Mouse (Mus musculus): ENCODE measurements at regions not wholly inside any gene's neighbourhood (a gene's known extent, or its start where the extent isn't known, plus 50 kb on each side); places are given as distances from the start of the nearest gene placed in this dataset.
A peak's percentile ranks its signal among the peaks of the same experiment; 100 is the strongest.

DNA sequence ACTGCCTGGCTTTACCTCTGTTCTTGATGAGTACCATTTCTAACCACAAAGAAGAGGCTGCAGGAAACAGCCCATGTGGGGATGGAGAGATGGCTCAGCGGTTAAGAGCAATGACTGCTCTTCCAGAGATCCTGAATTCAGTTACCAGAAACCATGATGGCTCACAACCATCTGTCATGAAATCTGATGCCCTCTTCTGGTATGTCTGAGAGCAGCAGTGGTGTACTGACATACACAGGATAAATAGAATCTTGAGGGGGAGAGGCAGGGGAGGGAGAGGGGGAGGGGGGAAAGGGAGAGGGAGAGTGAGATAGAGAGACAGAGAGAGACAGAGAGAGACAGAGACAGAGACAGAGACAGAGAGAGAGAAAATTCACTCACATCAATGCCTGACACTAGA is 125.5 kb downstream of the Tsen15 start:
- H3K9me3 ChIP-seq (ENCODE audit: control insufficient read depth, low read length), result no peaks in the 10 kb centered on the region
- DNase-seq (ENCODE audit: low spot score) (no peak), ATAC-seq (ENCODE audit: low read depth) (no peak)
- WGBS, result 81% methylated on average over 1 of the region's 1 CpGs
- no peak overlapping the region for H3K4me3 ChIP-seq (ENCODE audit: low read depth, low read length)
- H3K27me3 ChIP-seq (replicated peaks; ENCODE audit: control insufficient read depth, insufficient read depth, low read length), result no peaks in the 10 kb centered on the region
- no peak overlapping the region for H3K9ac ChIP-seq (ENCODE audit: low read depth, low read length)
- H3K4me1 ChIP-seq (ENCODE audit: control insufficient read depth, insufficient read depth, low read length), result no peaks in the 10 kb centered on the region
- no peak overlapping the region for H3K27ac ChIP-seq (replicated peaks; ENCODE audit: low read depth, low read length)
- no peak overlapping the region for H3K4me2 ChIP-seq (ENCODE audit: low read depth, low read length)
- H3K36me3 ChIP-seq (ENCODE audit: control insufficient read depth, insufficient read depth, low read length), result no peaks in the 10 kb centered on the region

DNA sequence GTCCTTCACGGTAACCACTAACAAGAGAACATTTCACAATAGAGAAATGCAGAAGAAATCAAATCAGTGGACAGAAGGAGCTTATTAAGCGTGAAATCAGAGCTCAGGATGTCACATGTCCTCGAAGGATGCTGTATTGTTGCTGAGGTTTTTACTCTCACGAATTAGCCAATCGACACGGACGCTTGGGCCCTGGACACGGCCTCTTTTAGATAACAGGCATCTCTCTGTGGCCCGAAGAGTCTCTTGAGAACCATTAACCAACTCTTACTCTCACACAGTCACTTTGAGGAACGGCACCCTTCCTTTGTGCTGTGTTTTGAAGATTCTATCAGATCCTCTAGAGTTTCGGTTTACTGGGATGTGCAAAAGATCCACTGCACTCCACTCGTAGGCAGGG is 128.2 kb downstream of the Tsen15 start:
- no peaks in the 10 kb centered on the region for H3K4me1 ChIP-seq (ENCODE audit: control insufficient read depth, insufficient read depth, low read length)
- no peak for ATAC-seq (ENCODE audit: low read depth)
- H3K4me2 ChIP-seq (ENCODE audit: low read depth, low read length), result no peak overlapping the region
- H3K27me3 ChIP-seq (replicated peaks; ENCODE audit: control insufficient read depth, insufficient read depth, low read length), result no peaks in the 10 kb centered on the region
- WGBS, result 60% methylated on average over 12 of the region's 12 CpGs
- H3K27ac ChIP-seq (replicated peaks; ENCODE audit: low read depth, low read length), result no peak overlapping the region
- H3K4me3 ChIP-seq (ENCODE audit: low read depth, low read length), result no peak overlapping the region
- no peaks in the 10 kb centered on the region for H3K9me3 ChIP-seq (ENCODE audit: control insufficient read depth, low read length)
- no peaks in the 10 kb centered on the region for H3K36me3 ChIP-seq (ENCODE audit: control insufficient read depth, insufficient read depth, low read length)
- H3K9ac ChIP-seq (ENCODE audit: low read depth, low read length), result no peak overlapping the region
- DNase-seq (ENCODE audit: low spot score), result no peak

DNA sequence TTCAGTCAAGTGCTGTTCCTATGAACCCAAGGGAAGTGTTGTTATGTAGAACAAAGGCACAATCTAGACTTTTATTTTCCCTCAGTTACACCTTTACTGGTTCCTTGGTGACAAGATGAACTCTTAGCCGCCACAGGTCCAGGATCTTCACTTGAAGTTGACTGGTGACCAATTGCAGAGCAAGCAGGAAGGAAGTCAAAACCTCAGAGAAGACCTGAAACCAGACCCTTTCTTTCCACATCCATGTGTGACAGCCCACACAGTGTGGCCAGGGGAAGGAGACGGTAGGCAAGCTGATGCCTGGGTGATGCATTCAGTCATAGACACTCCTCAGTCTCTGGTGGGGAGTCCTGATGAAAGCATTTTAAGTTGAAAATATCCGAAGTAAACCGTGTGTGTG is 132.6 kb downstream of the Tsen15 start:
- no peak overlapping the region for H3K9ac ChIP-seq (ENCODE audit: low read depth, low read length)
- ATAC-seq (ENCODE audit: low read depth) (no peak), DNase-seq (ENCODE audit: low spot score) (no peak)
- H3K36me3 ChIP-seq (ENCODE audit: control insufficient read depth, insufficient read depth, low read length), result no peaks in the 10 kb centered on the region
- H3K4me3 ChIP-seq (ENCODE audit: low read depth, low read length), result no peak overlapping the region
- WGBS, result 73% methylated on average over 4 of the region's 4 CpGs
- H3K27me3 ChIP-seq (replicated peaks; ENCODE audit: control insufficient read depth, insufficient read depth, low read length), result no peaks in the 10 kb centered on the region
- H3K27ac ChIP-seq (replicated peaks; ENCODE audit: low read depth, low read length), result no peak overlapping the region
- no peak overlapping the region for H3K4me2 ChIP-seq (ENCODE audit: low read depth, low read length)
- H3K9me3 ChIP-seq (ENCODE audit: control insufficient read depth, low read length), result no peaks in the 10 kb centered on the region
- H3K4me1 ChIP-seq (ENCODE audit: control insufficient read depth, insufficient read depth, low read length), result no peaks in the 10 kb centered on the region

DNA sequence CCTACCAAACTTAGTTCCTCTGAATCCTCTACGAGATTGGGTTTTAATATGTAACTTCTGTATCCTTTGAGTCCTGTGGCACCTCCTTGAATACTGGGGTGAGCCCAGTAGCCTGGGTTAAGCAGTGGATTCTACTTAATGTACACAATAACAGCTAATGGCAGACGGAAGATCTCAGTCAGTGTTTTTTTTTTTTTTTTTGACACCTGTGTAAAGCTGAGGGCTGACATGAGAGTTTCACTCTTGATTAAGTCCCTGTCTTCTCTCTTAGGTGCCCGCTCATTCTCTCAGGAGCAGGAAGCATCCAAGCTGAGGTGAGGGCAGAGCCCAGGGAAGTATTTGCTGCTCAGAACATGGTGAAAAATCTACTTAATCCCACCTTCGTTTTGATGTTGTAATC is 133.0 kb downstream of the Tsen15 start:
- no peaks in the 10 kb centered on the region for H3K27me3 ChIP-seq (replicated peaks; ENCODE audit: control insufficient read depth, insufficient read depth, low read length)
- WGBS, result 74% methylated on average over 4 of the region's 4 CpGs
- ATAC-seq (ENCODE audit: low read depth), result no peak

DNA sequence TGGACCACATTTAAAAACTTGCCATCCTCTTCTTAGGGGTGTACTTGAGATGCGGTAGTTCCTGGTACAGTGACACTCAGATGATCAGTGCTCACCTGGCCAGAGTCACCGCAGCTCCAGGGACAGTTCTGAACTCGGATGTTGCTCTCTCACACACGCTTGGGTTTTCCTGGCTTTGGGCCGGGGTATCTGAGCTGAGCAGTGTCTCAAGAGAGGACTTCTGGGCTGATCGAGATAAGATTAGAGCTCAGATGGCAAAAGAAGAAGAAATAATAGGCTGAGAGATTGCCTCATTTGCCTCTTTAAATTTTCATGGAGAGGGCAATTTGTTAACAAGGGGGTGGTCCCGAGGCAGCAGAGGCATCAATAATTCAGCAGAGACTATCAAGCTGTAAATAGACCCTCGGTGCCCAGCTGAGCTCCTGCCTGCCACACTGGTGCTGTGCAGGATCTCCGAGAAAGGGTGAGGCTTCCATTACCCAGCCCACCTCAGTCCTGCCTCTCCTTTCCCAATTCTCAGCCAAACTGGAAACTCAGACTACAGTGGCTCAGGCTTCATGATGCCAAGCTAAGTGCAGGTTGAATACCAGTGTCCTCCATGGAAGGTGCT is 133.7 kb downstream of the Tsen15 start:
- Histone ChIP-seq H3K4me3 (ENCODE audit: low read depth, low read length) (no peak overlapping the region), H3K27me3 (replicated peaks; ENCODE audit: control insufficient read depth, insufficient read depth, low read length) (no peaks in the 10 kb centered on the region), H3K4me2 (ENCODE audit: low read depth, low read length) (no peak overlapping the region), H3K9ac (ENCODE audit: low read depth, low read length) (no peak overlapping the region), H3K27ac (replicated peaks; ENCODE audit: low read depth, low read length) (no peak overlapping the region), H3K9me3 (ENCODE audit: control insufficient read depth, low read length) (no peaks in the 10 kb centered on the region), H3K4me1 (ENCODE audit: control insufficient read depth, insufficient read depth, low read length) (no peaks in the 10 kb centered on the region), H3K36me3 (ENCODE audit: control insufficient read depth, insufficient read depth, low read length) (no peaks in the 10 kb centered on the region)
- 71% methylated on average over 9 of the region's 9 CpGs for WGBS
- ATAC-seq (ENCODE audit: low read depth) (no peak), DNase-seq (ENCODE audit: low spot score) (no peak)

More for the DNA sequence above, 133.0 kb downstream of the Tsen15 start:
- H3K9me3 ChIP-seq (ENCODE audit: control insufficient read depth, low read length), result no peaks in the 10 kb centered on the region
- DNase-seq (ENCODE audit: low spot score), result no peak
- H3K9ac ChIP-seq (ENCODE audit: low read depth, low read length), result no peak overlapping the region
- no peak overlapping the region for H3K27ac ChIP-seq (replicated peaks; ENCODE audit: low read depth, low read length)
- no peaks in the 10 kb centered on the region for H3K36me3 ChIP-seq (ENCODE audit: control insufficient read depth, insufficient read depth, low read length)
- no peaks in the 10 kb centered on the region for H3K4me1 ChIP-seq (ENCODE audit: control insufficient read depth, insufficient read depth, low read length)
- H3K4me3 ChIP-seq (ENCODE audit: low read depth, low read length), result no peak overlapping the region
- H3K4me2 ChIP-seq (ENCODE audit: low read depth, low read length), result no peak overlapping the region

DNA sequence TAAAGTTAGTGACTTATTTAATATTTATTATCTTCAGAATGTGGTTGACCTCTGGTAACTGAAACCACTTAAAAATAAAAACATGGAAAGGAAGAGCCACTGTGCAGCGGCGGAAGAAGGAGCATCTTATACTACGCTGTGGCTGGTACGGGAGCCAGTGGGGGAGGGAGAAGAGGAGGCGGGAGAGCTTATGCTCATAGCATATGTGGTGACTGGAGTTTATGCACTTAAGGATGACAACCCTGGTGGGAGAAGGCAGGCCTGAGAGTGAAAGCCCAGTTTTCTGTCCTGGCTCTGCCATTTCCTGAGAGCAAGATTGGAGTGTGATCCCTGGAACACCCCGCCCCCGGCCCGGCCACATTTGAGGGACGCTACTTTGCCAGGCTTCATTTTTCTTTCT is 145.5 kb downstream of the Tsen15 start:
- no peak for DNase-seq (ENCODE audit: low spot score)

DNA sequence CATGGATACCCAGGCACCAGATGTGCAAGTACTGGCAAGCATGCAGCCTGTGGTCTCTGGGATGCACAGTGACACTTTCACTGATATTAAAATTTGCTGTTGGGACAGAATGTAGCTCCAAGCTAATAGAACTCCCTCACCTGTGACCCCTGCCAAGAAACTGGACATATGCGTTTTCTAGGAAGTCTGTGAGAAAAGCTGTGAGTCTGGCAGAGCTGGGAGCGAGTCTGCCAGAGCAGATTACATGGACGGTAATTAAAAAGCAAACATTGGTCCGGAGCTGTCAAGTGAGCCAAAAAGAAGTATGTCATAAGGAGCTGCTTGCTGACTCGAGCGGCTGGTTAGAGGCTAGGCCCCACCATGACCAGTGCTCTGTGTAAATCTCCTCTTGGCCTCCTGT is 147.1 kb downstream of the Tsen15 start:
- DNase-seq (ENCODE audit: low spot score), result no peak
- Histone ChIP-seq H3K9ac (ENCODE audit: low read depth, low read length) (no peak overlapping the region), H3K4me3 (ENCODE audit: low read depth, low read length) (no peak overlapping the region), H3K9me3 (ENCODE audit: control insufficient read depth, low read length) (no peaks in the 10 kb centered on the region), H3K4me1 (ENCODE audit: control insufficient read depth, insufficient read depth, low read length) (no peaks in the 10 kb centered on the region), H3K4me2 (ENCODE audit: low read depth, low read length) (no peak overlapping the region), H3K36me3 (ENCODE audit: control insufficient read depth, insufficient read depth, low read length) (no peaks in the 10 kb centered on the region), H3K27me3 (replicated peaks; ENCODE audit: control insufficient read depth, insufficient read depth, low read length) (no peaks in the 10 kb centered on the region), H3K27ac (replicated peaks; ENCODE audit: low read depth, low read length) (no peak overlapping the region)
- ATAC-seq (ENCODE audit: low read depth), result no peak
- 50% methylated on average over 6 of the region's 6 CpGs for WGBS

More for the DNA sequence above, 145.5 kb downstream of the Tsen15 start:
- Histone ChIP-seq H3K27ac (replicated peaks; ENCODE audit: low read depth, low read length) (no peak overlapping the region), H3K4me1 (ENCODE audit: control insufficient read depth, insufficient read depth, low read length) (no peaks in the 10 kb centered on the region), H3K9me3 (ENCODE audit: control insufficient read depth, low read length) (no peaks in the 10 kb centered on the region), H3K4me3 (ENCODE audit: low read depth, low read length) (no peak overlapping the region), H3K9ac (ENCODE audit: low read depth, low read length) (no peak overlapping the region), H3K36me3 (ENCODE audit: control insufficient read depth, insufficient read depth, low read length) (no peaks in the 10 kb centered on the region), H3K4me2 (ENCODE audit: low read depth, low read length) (no peak overlapping the region), H3K27me3 (replicated peaks; ENCODE audit: control insufficient read depth, insufficient read depth, low read length) (no peaks in the 10 kb centered on the region)
- 90% methylated on average over 9 of the region's 9 CpGs for WGBS
- no peak for ATAC-seq (ENCODE audit: low read depth)

DNA sequence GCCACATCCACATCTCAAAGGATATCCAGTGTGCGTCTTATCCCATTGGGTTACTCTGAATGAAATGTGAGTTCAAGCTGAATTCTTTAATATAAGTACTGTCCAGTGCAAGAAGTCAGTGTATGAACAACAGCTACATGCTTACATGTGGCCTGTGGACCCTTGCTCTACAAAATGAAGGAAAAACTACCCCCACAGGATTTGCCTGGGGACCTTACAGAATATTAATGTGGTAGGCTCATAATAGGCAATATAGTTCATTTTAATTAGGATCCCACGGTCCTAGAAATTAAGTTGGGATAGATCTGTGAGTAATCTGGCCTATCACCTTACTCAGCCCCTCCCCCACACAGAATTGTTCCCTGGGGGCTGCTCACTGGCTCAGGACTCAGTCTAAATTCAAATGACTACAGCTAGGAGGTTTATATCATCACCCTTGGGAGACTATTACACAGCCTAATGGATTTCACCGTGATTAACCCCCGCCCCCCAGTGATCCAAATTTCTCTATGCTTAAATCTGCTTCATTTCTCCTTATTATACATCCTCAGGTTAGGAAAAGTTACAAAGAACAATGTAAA is 145.4 kb upstream of the 1700025G04Rik start:
- Histone ChIP-seq H3K36me3 (ENCODE audit: control insufficient read depth, insufficient read depth, low read length) (no peaks in the 10 kb centered on the region), H3K27me3 (replicated peaks; ENCODE audit: control insufficient read depth, insufficient read depth, low read length) (no peaks in the 10 kb centered on the region), H3K9ac (ENCODE audit: low read depth, low read length) (no peak overlapping the region), H3K4me2 (ENCODE audit: low read depth, low read length) (no peak overlapping the region), H3K27ac (replicated peaks; ENCODE audit: low read depth, low read length) (no peak overlapping the region), H3K4me1 (ENCODE audit: control insufficient read depth, insufficient read depth, low read length) (no peaks in the 10 kb centered on the region), H3K4me3 (ENCODE audit: low read depth, low read length) (no peak overlapping the region), H3K9me3 (ENCODE audit: control insufficient read depth, low read length) (no peaks in the 10 kb centered on the region)
- DNase-seq (ENCODE audit: low spot score) (no peak), ATAC-seq (ENCODE audit: low read depth) (peak; percentile 30; the same call in 1 of the 2 replicates)
- WGBS, result 75% methylated on average over 4 of the region's 4 CpGs

DNA sequence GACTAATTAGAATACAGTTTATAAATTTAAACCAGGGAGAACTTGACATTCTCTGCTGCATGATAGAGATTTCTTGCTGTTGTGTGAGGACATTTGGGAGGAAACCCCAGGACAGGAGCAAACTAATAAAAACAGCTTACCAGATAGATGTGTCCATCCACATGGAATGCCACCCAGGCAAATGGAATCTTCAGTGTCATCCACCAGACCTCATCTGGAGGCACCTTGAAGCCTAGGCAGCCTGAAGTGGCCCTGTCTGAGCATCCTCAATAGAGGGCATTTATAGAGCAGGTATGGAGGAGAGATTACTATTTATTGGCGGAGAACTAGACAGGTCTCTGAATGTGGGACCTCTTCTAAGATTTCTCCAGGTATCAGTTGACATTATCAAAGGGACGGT is 144.8 kb upstream of the 1700025G04Rik start:
- H3K27me3 ChIP-seq (replicated peaks; ENCODE audit: control insufficient read depth, insufficient read depth, low read length), result no peaks in the 10 kb centered on the region
- H3K9ac ChIP-seq (ENCODE audit: low read depth, low read length), result no peak overlapping the region
- H3K4me2 ChIP-seq (ENCODE audit: low read depth, low read length), result no peak overlapping the region
- H3K9me3 ChIP-seq (ENCODE audit: control insufficient read depth, low read length), result no peaks in the 10 kb centered on the region
- DNase-seq (ENCODE audit: low spot score), result no peak
- H3K4me3 ChIP-seq (ENCODE audit: low read depth, low read length), result no peak overlapping the region
- H3K27ac ChIP-seq (replicated peaks; ENCODE audit: low read depth, low read length), result no peak overlapping the region
- no peak for ATAC-seq (ENCODE audit: low read depth)
- no peaks in the 10 kb centered on the region for H3K36me3 ChIP-seq (ENCODE audit: control insufficient read depth, insufficient read depth, low read length)
- WGBS, result 98% methylated on average over 2 of the region's 2 CpGs
- no peaks in the 10 kb centered on the region for H3K4me1 ChIP-seq (ENCODE audit: control insufficient read depth, insufficient read depth, low read length)
